Mouse (Mus musculus): ENCODE measurements at regions not wholly inside any gene's neighbourhood (a gene's known extent, or its start where the extent isn't known, plus 50 kb on each side); places are given as distances from the start of the nearest gene placed in this dataset.

- DNase-seq (ENCODE audit: low spot score in 2 of 2): no peak
Observed at GRCm38 (mm10) chr3:52196936-52197246, 71.2 kb upstream of the Foxo1 start.

- DNase-seq (ENCODE audit: low spot score in 2 of 2): peak; percentile 52 to 56
Observed at GRCm38 (mm10) chr3:52197982-52198750, 70.0 kb upstream of the Foxo1 start.

- peak; percentile 45 to 49 for DNase-seq (ENCODE audit: low spot score in 2 of 2)
Observed at GRCm38 (mm10) chr3:52198751-52199738, 69.1 kb upstream of the Foxo1 start.

- DNase-seq (ENCODE audit: low spot score in 2 of 2): no peak
Observed at GRCm38 (mm10) chr3:52200106-52200505, 68.0 kb upstream of the Foxo1 start.

- no peak for DNase-seq (ENCODE audit: low spot score in 2 of 2)
Observed at GRCm38 (mm10) chr3:52210556-52211302, 57.4 kb upstream of the Foxo1 start.

- no peak for DNase-seq (ENCODE audit: low spot score in 2 of 2)
Observed at GRCm38 (mm10) chr3:52211303-52211695, 56.8 kb upstream of the Foxo1 start.

- DNase-seq (ENCODE audit: low spot score in 2 of 2): no peak
Observed at GRCm38 (mm10) chr3:52214114-52214513, 54.0 kb upstream of the Foxo1 start.

- DNase-seq (ENCODE audit: low spot score in 2 of 2): no peak
Observed at GRCm38 (mm10) chr3:52215083-52215482, 53.1 kb upstream of the Foxo1 start.
